Mouse (Mus musculus) retina, embryonic 14.5 days (tissue): ENCODE results near the gene Izumo2.

Experiments used
- DNase-seq: peaks from one replicate; pipeline ENCODE4 v3.0.0-alpha.2; 2015; ENCODE audit warnings: low spot score

The Izumo2 gene

GRCm38 (mm10) chr7:44760366-44760765 is 51.8 kb downstream of the Izumo2 start:
- DNase-seq, result no peak

- no peak for DNase-seq
These were observed 59.6 kb downstream of the Izumo2 start for GRCm38 (mm10) chr7:44768129-44768528.
